Mouse (Mus musculus): Measurements from ENCODE around the gene Ttc27. TPM values are rescaled to one million over a fixed set of nuclear protein-coding genes. Genes with fewer than 3 reads are reported as not detected.

Gene Ttc27
- polyA plus RNA-seq, 1 experiment from 2014 or later, result 15.0 TPM

DNA sequence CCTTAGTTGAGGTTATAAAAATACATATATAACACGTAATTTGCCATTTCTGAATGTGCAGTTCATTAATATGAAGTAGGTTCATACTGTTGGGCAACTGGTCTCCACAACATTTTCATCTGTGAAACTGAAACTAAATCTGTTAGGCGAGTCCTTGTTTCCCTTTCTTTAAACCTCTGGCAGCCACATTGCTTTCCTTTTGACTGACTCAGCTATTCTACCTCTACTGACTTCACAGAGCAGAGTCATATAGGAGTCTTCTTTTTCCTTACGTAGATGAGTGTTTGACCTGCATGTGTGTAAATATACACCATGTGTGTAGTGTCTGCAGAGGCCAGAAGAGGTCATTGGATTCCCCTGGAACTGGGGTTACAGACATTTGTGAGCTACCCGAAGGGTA is 85.2 kb downstream of the Ttc27 start:
- no peaks in the 10 kb centered on the region for H3K27me3 ChIP-seq (replicated peaks)
- H3K9me3 ChIP-seq (replicated peaks), result no peaks in the 10 kb centered on the region
- H3K9ac ChIP-seq (replicated peaks), result no peak overlapping the region
- no peak for ATAC-seq (ENCODE audit: low FRiP score)
- peaks cover 4% of the 10 kb centered on the region; the same call in 1 of the 2 replicates for H3K4me1 ChIP-seq
- 94% methylated on average over 4 of the region's 4 CpGs for WGBS
- H3K4me2 ChIP-seq, result no peak overlapping the region
- no peak overlapping the region for H3K27ac ChIP-seq (replicated peaks)
- no peak overlapping the region for H3K4me3 ChIP-seq (replicated peaks)
- no peaks in the 10 kb centered on the region for H3K36me3 ChIP-seq

DNA sequence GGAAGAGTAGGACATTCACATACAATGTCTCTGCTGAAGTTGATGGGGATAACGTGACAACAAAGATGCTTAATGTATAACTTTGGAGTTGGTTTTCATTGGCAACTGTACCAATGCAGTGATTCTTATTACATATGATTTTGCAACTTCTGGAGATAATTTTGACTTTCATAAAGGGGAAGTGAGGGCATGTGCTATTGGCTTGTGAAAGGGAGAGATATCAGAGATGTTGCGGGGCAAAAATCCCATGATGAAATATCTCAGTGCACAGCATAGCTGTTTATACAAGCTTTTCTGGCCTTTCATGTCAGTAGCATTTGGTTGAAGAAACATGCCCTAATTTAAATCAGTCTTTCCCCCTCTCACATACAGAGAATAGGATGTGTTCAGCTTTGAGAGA is 86.3 kb downstream of the Ttc27 start:
- no peaks in the 10 kb centered on the region for H3K36me3 ChIP-seq
- 85% methylated on average over 2 of the region's 2 CpGs for WGBS
- peaks cover 4% of the 10 kb centered on the region; the same call in 1 of the 2 replicates for H3K4me1 ChIP-seq
- no peak overlapping the region for H3K4me2 ChIP-seq
- no peaks in the 10 kb centered on the region for H3K9me3 ChIP-seq (replicated peaks)
- no peaks in the 10 kb centered on the region for H3K27me3 ChIP-seq (replicated peaks)
- no peak for ATAC-seq (ENCODE audit: low FRiP score)
- no peak overlapping the region for H3K27ac ChIP-seq (replicated peaks)
- H3K4me3 ChIP-seq (replicated peaks), result no peak overlapping the region
- H3K9ac ChIP-seq (replicated peaks), result no peak overlapping the region

DNA sequence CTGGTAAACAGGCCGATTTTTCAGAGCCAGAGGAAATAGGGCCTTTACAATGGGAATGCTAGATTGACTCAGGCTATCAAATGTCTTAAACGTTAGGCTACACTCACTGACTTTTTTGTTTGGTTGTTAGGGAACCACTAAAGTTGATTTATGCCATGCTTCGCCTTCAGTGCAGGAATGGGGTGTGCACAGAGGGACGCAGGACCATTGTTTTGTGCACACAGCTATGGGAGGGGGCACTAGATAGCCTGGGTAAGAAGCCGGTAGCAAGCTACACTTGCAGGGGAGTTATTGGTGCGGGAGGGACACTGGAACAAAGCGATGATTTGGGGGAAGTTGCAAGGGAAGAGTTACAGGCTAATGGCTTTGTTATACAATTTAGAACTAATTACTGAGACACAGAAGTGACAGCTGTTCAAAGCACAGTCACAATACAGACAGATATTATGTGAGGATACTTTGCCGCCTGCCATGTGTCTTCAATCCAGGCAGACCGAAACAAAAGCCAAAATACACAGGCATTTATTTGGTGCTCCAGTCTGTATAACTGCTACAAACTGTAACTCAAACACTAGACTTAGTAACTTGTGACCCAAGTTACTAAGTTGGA is 86.9 kb downstream of the Ttc27 start:
- Histone ChIP-seq H3K4me2 (no peak overlapping the region), H3K9ac (replicated peaks) (no peak overlapping the region), H3K36me3 (no peaks in the 10 kb centered on the region), H3K27ac (replicated peaks) (no peak overlapping the region), H3K27me3 (replicated peaks) (no peaks in the 10 kb centered on the region), H3K4me3 (replicated peaks) (no peak overlapping the region), H3K4me1 (peaks cover 4% of the 10 kb centered on the region; the same call in 1 of the 2 replicates), H3K9me3 (replicated peaks) (no peaks in the 10 kb centered on the region)
- WGBS, result 12% methylated on average over 9 of the region's 9 CpGs
- ATAC-seq (ENCODE audit: low FRiP score), result peak; percentile 57; the same call in 1 of the 2 replicates

DNA sequence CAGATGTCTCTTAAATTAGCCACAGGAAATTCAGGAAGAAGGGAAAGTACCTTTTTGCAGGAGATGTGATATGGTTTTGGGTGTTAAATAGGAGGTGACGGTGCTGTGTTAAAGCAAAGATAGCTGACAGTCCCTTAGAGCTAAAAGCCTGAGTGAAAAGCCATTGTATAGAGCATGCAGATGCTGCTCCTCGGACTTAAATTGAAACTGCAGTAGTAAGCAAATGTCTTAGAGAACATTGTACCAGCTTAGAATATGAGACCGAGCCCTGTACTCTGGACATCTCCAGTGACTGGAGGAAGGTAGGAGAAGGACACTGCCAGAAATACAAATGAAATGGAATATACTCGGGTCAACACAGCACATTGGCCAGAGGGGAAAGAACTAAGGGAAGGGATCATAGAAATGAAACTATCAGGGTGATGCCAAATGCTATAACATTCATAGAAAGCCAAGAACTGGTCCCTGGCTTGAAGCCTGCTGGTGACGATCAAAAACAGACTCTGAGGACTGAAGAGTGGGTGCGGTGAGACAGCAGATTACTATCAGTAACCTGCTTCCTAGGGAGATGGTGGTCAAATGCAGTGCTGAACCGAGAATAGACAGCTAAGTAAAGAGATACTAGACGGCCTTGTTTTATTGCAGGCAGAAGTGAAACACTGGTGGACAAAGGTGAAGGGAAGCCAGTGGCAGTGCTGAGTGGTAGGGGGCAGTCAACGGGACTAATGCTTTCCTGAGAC is 90.1 kb downstream of the Ttc27 start:
- Histone ChIP-seq H3K36me3 (no peaks in the 10 kb centered on the region), H3K4me2 (no peak overlapping the region), H3K27me3 (replicated peaks) (no peaks in the 10 kb centered on the region), H3K9me3 (replicated peaks) (no peaks in the 10 kb centered on the region), H3K27ac (replicated peaks) (no peak overlapping the region), H3K9ac (replicated peaks) (no peak overlapping the region), H3K4me3 (replicated peaks) (no peak overlapping the region), H3K4me1 (peaks cover 4% of the 10 kb centered on the region; the same call in 1 of the 2 replicates)
- 65% methylated on average over 9 of the region's 9 CpGs for WGBS
- ATAC-seq (ENCODE audit: low FRiP score), result no peak

DNA sequence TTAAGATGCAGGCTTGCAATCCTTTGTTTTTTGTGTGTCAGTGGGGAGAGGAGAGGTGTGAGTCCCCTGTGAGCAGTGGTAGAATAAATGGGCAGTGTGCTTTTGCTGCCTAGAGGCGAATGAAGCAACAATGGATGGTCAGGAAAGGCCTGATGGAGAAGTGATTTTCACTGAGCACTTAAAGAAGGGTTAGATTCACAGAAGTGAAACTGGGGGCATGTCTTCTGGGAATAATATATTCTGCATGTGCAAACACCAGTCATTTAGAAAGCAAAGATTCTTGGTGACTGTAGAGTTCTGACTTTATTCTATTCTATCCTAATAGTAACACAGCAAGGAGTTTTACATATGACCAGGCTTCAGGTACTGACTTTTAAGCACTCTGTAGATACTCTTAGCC is 90.8 kb downstream of the Ttc27 start:
- no peaks in the 10 kb centered on the region for H3K27me3 ChIP-seq (replicated peaks)
- peaks cover 4% of the 10 kb centered on the region; the same call in 1 of the 2 replicates for H3K4me1 ChIP-seq
- no peak for ATAC-seq (ENCODE audit: low FRiP score)
- no peak overlapping the region for H3K27ac ChIP-seq (replicated peaks)
- H3K36me3 ChIP-seq, result no peaks in the 10 kb centered on the region
- 43% methylated on average over 1 of the region's 1 CpGs for WGBS
- no peaks in the 10 kb centered on the region for H3K9me3 ChIP-seq (replicated peaks)
- H3K9ac ChIP-seq (replicated peaks), result no peak overlapping the region
- H3K4me2 ChIP-seq, result no peak overlapping the region
- H3K4me3 ChIP-seq (replicated peaks), result no peak overlapping the region

DNA sequence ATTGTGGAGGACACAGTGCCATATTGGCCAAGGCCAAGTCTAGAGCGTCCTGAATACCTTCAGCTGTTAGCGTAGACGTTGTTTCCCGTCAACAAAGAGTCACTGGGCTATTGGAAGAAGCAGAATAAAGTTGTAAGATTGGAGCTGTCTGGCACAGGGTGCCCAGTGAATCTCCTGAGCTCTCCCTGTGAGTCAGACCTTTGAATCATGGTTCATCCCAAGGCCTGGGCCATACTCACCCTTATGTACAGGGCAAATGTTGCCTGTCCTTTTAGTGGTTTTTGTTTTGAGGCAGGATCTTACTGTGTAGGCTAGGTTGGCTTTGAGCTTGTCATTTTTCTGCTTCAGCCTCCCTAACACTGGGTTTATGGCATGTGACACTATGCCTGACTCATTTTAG is 91.4 kb downstream of the Ttc27 start:
- 89% methylated on average over 4 of the region's 4 CpGs for WGBS
- H3K36me3 ChIP-seq, result no peaks in the 10 kb centered on the region
- H3K4me3 ChIP-seq (replicated peaks), result no peak overlapping the region
- no peak overlapping the region for H3K4me2 ChIP-seq
- H3K27ac ChIP-seq (replicated peaks), result no peak overlapping the region
- no peak for ATAC-seq (ENCODE audit: low FRiP score)
- H3K4me1 ChIP-seq, result peaks cover 4% of the 10 kb centered on the region; the same call in 1 of the 2 replicates
- no peaks in the 10 kb centered on the region for H3K27me3 ChIP-seq (replicated peaks)
- H3K9ac ChIP-seq (replicated peaks), result no peak overlapping the region
- no peaks in the 10 kb centered on the region for H3K9me3 ChIP-seq (replicated peaks)

DNA sequence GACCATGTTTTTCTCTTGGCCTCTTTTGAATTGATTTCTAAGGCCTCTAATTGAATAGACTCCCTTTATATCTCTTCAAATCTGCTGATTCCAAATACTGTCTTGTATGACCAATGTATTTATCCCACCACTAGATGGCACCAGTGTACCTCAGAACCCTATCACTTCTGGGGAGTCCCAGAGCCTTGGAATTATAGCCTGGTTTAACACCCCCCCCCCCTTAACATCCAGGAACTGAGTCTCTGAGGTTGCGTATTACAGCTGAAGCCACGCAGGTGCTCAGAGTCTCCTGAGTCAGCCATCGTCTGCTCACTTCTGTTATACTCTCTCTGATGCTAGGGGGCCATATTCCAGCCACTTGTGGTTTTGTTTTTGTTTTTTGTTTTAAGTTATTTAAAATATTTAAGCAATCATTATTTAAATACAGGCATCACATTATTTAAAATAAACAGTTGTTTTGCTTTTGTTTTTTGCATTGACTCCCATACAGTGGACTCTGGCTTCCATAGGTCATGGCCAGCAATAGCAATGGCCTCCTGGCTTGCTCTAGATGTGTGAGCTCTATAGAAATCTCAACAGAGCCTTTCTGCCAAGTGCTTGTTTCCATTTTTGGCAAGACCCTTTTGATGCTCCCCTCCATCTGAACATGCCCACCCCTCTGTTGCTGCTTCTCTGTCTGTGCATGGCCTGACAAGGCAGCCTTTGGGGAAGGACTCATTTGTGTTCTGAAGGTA is 93.5 kb downstream of the Ttc27 start:
- H3K27me3 ChIP-seq (replicated peaks), result no peaks in the 10 kb centered on the region
- no peak overlapping the region for H3K4me3 ChIP-seq (replicated peaks)
- no peaks in the 10 kb centered on the region for H3K4me1 ChIP-seq
- H3K27ac ChIP-seq (replicated peaks), result no peak overlapping the region
- no peaks in the 10 kb centered on the region for H3K36me3 ChIP-seq
- H3K4me2 ChIP-seq, result no peak overlapping the region
- no peak for ATAC-seq (ENCODE audit: low FRiP score)
- H3K9me3 ChIP-seq (replicated peaks), result no peaks in the 10 kb centered on the region
- H3K9ac ChIP-seq (replicated peaks), result no peak overlapping the region
- WGBS, result 62% methylated on average over 3 of the region's 3 CpGs

DNA sequence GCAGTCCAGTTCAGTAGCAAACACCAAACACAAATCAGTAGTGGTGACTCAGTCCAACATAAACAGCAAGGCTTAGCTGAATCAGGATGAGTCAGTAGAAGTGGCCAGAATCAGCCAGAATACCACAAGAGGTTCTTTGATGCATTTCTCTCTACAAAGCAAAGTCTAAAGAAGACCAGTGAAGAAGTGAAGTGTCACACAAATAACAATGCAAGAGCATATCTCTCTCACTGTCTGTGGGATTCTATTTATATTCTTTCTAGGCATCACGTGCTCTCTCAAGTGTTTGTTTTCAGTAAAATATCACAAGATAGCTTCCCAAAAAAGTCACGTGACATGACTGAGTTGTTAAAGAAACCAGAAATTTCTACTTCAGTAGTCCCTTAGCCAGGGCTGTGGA is 102.2 kb downstream of the Ttc27 start:
- no peak overlapping the region for H3K27ac ChIP-seq (replicated peaks)
- no peaks in the 10 kb centered on the region for H3K27me3 ChIP-seq (replicated peaks)
- 0 out of 2 replicates have a peak, but pooled peaks cover 4% of the 10 kb centered on the region for H3K36me3 ChIP-seq
- H3K4me1 ChIP-seq, result no peaks in the 10 kb centered on the region
- no peak for ATAC-seq (ENCODE audit: low FRiP score)
- H3K4me3 ChIP-seq (replicated peaks), result no peak overlapping the region
- H3K9ac ChIP-seq (replicated peaks), result no peak overlapping the region
- H3K4me2 ChIP-seq, result no peak overlapping the region
- H3K9me3 ChIP-seq (replicated peaks), result no peaks in the 10 kb centered on the region
- 94% methylated on average over 2 of the region's 2 CpGs for WGBS

DNA sequence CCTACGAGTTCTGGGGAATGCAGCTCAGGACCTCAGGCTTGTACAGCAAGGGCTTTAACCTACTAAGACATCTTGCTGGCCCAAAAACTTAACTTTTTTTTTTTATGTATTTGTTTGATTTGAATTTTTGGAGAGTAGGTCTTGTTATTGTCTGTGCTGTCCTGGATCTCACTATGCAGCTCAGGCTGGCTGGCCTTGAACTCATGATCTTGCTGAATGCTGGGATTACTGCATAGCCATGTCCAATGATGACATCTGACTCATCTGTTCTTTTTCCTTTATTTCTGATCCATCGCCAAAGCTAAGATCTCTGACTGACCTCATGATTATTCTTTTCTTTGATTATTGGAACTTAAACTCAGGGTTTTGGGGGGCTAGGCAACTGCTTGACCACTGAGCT is 113.3 kb downstream of the Ttc27 start:
- Histone ChIP-seq H3K27ac (replicated peaks) (no peak overlapping the region), H3K4me3 (replicated peaks) (no peak overlapping the region), H3K9me3 (replicated peaks) (no peaks in the 10 kb centered on the region), H3K27me3 (replicated peaks) (no peaks in the 10 kb centered on the region), H3K4me2 (no peak overlapping the region), H3K36me3 (no peaks in the 10 kb centered on the region), H3K9ac (replicated peaks) (no peak overlapping the region), H3K4me1 (no peaks in the 10 kb centered on the region)
- WGBS, result 92% methylated on average over 2 of the region's 2 CpGs
- no peak for ATAC-seq (ENCODE audit: low FRiP score)

DNA sequence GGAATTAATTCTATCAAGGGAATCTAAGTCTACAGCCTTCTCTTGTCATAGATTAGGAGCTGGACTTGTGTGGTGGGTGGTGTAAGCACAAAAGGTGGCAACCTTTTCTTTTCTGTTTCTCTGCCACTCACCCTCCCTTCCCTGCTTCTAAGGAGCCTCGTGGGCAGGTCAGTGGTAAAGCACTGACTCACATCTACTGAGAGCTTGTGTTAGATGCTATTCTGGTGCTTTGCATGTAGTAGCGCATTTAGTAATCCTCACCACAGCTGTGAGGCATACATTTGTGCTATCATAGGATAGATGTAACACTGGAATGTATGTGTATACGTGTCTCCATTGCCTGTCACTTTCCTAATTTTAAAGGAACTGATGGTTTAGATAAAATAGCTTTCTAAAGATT is 124.2 kb downstream of the Ttc27 start:
- Histone ChIP-seq H3K9me3 (replicated peaks) (no peaks in the 10 kb centered on the region), H3K4me3 (replicated peaks) (no peak overlapping the region), H3K27ac (replicated peaks) (no peak overlapping the region), H3K27me3 (replicated peaks) (no peaks in the 10 kb centered on the region), H3K9ac (replicated peaks) (no peak overlapping the region), H3K4me1 (no peaks in the 10 kb centered on the region), H3K4me2 (no peak overlapping the region), H3K36me3 (no peaks in the 10 kb centered on the region)
- 82% methylated on average over 3 of the region's 3 CpGs for WGBS
- ATAC-seq (ENCODE audit: low FRiP score), result no peak

DNA sequence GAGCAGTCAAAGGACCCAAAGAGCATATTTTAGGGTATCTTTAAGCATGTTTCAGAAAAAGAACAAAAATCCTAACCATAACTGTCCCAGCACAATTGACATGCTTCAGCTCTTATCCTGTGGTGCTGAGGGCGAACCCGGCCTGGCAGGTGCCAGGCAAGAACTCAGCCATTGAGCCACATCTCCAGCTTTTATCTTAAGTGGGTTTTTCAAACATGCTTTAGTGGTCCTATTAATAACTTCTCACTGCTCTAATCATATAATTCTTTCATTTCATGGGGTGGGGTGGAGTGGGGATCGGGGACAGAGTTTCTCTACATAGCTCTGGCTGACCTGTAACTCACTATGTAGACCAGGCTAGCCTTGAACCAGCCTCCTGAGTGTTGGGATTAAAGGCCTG is 125.1 kb downstream of the Ttc27 start:
- Histone ChIP-seq H3K4me3 (replicated peaks) (no peak overlapping the region), H3K4me1 (no peaks in the 10 kb centered on the region), H3K27me3 (replicated peaks) (no peaks in the 10 kb centered on the region), H3K36me3 (no peaks in the 10 kb centered on the region), H3K9me3 (replicated peaks) (no peaks in the 10 kb centered on the region), H3K9ac (replicated peaks) (no peak overlapping the region), H3K4me2 (no peak overlapping the region), H3K27ac (replicated peaks) (no peak overlapping the region)
- 91% methylated on average over 3 of the region's 3 CpGs for WGBS
- no peak for ATAC-seq (ENCODE audit: low FRiP score)

DNA sequence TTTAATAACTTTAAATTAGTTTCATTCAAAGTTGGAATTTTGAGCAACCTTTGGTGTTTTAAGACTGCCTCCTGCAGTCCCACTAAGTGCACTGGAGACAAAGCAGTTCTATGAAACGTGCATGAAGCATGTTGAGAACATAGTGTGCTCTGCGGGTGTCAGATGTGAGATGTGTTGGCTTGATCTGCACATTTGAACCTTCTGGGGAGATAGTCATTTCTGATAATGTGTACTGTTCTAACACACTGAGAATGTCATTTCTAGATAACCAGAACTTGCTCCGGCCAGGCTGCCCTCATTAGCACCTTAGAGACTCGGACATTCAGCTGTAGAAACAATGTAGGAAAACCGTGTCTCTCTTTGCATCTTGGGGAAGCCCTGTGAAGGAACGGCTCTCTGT is 126.0 kb downstream of the Ttc27 start:
- WGBS, result 90% methylated on average over 6 of the region's 6 CpGs

More for the DNA sequence above, 126.0 kb downstream of the Ttc27 start:
- Histone ChIP-seq H3K27me3 (replicated peaks) (no peaks in the 10 kb centered on the region), H3K27ac (replicated peaks) (no peak overlapping the region), H3K9me3 (replicated peaks) (no peaks in the 10 kb centered on the region), H3K4me1 (no peaks in the 10 kb centered on the region), H3K4me2 (no peak overlapping the region), H3K4me3 (replicated peaks) (no peak overlapping the region), H3K36me3 (no peaks in the 10 kb centered on the region), H3K9ac (replicated peaks) (no peak overlapping the region)
- ATAC-seq (ENCODE audit: low FRiP score), result no peak

Measured in neural tube, embryonic 15.5 days (tissue).